9 mouse cellular contexts compared by ENCODE assay signal in the genomic region with DNA sequence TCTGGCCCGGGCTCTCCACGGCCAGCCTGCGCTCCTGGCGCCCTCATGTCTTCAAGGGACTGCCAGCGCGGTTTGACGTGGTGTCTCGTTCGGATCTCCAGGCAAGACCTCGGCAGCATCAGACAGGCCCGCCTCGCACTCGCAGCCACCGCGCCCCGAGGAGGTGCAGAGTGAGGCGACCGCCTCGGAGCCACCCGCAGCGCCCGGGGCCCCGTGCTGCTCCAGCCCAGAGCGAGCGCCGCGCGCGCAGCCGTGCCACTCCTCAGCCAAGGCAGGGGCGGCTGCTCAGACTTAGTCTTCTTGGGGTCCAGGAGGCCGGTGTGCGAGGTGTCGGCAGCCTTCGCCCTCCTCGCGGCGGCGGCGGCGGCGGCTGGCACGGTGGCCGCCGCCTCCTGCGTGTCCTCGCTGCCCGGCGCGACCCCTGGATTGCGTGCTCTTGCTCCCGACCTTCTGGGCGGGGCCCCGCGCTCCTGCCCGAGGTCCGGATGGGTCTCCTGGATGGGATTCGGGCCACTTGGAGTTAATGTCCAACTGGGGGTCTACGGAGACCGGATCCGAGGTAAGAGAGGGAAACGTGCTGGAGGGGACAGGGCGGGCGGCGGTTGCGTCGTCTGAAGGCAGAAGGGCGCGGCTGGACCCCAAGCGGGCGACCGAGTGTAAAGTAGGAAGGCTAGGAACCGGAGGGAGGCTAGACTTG. TPM values are rescaled to one million over a fixed set of nuclear protein-coding genes. Genes with fewer than 3 reads are reported as not detected.
DNase-seq lines count a peak whose midpoint lies in the region; ATAC-seq lines count a peak whose summit lies in the region.
"Had no signal": no experiment of that assay in that cellular context is flagged by ENCODE, and none has a peak within 500 bp of the region (broad histone marks: within the 10 kb centered on the region; RNA-seq: fewer than 3 reads in every experiment).

A gene (plus strand): TSS at position 291 of the 697 bp plus-strand sequence.

- peak within 1 kb of the TSS; percentile 58 for H3K4me3 ChIP-seq in embryonic facial prominence, embryonic 11.5 days (ENCODE audit: low read depth, low read length)
- peak within 1 kb of the TSS; percentile 47 for H3K4me3 ChIP-seq in hindbrain, embryonic 12.5 days
- H3K4me3 ChIP-seq in lung, embryonic 16.5 days (ENCODE audit: low read length) = peak within 1 kb of the TSS; percentile 60
- peak within 1 kb of the TSS; percentile 60 for H3K4me3 ChIP-seq in stomach, embryonic 15.5 days (replicated peaks)

- 0% methylated on average over 67 of the region's 73 CpGs for WGBS in embryonic facial prominence, embryonic 11.5 days
- under 1% methylated on average over 73 of the region's 73 CpGs for WGBS in hindbrain, embryonic 12.5 days
- under 1% methylated on average over 65 of the region's 73 CpGs for WGBS in lung, embryonic 16.5 days
- under 1% methylated on average over 73 of the region's 73 CpGs for WGBS in stomach, embryonic 15.5 days

- DNase-seq in cerebellum, postnatal 25 days = peak; percentile 25 to 33
- no peak for DNase-seq in cerebellum, adult 9-11 months
- peak; percentile 48 for DNase-seq in 3T3-L1 (ENCODE audit: low read depth, low spot score)
- DNase-seq in embryonic facial prominence, embryonic 11.5 days (ENCODE audit: low spot score) = peak; percentile 55
- DNase-seq in thymus, postnatal 10 days (ENCODE audit: low spot score in 2 of 2) = no peak

- peak; percentile 55; the same call in 1 of the 2 replicates for ATAC-seq in embryonic facial prominence, embryonic 11.5 days (replicated peaks; ENCODE audit: insufficient number of reproducible peaks, low FRiP score, low TSS enrichment, low read depth)
- ATAC-seq in hindbrain, embryonic 12.5 days (ENCODE audit: low FRiP score) = peak; percentile 68
- ATAC-seq in lung, embryonic 16.5 days (ENCODE audit: low read depth) = peak; percentile 65
- peak; percentile 19; the same call in 1 of the 2 replicates for ATAC-seq in stomach, embryonic 15.5 days (ENCODE audit: insufficient read depth, low FRiP score, low read depth)

- no peaks in the 10 kb centered on the region for H3K36me3 ChIP-seq in embryonic facial prominence, embryonic 11.5 days (replicated peaks; ENCODE audit: control insufficient read depth, insufficient read depth, low read depth, low read length)
- no peaks in the 10 kb centered on the region for H3K36me3 ChIP-seq in hindbrain, embryonic 12.5 days
- H3K36me3 ChIP-seq in lung, embryonic 16.5 days (ENCODE audit: control insufficient read depth, insufficient read depth, low read length) = no peaks in the 10 kb centered on the region
- no peaks in the 10 kb centered on the region for H3K36me3 ChIP-seq in stomach, embryonic 15.5 days
- H3K36me3 ChIP-seq: G1E had no signal

- H3K9me3 ChIP-seq in embryonic facial prominence, embryonic 11.5 days (replicated peaks; ENCODE audit: control insufficient read depth, low read length) = no peaks in the 10 kb centered on the region
- H3K9me3 ChIP-seq in hindbrain, embryonic 12.5 days (replicated peaks) = no peaks in the 10 kb centered on the region
- H3K9me3 ChIP-seq in lung, embryonic 16.5 days (ENCODE audit: control insufficient read depth, low read length) = no peaks in the 10 kb centered on the region
- no peaks in the 10 kb centered on the region for H3K9me3 ChIP-seq in stomach, embryonic 15.5 days
- H3K9me3 ChIP-seq: G1E had no signal

- H3K4me1 ChIP-seq in embryonic facial prominence, embryonic 11.5 days (ENCODE audit: control insufficient read depth, insufficient read depth, low read length) = peaks cover 3% of the 10 kb centered on the region
- peaks cover 35% of the 10 kb centered on the region for H3K4me1 ChIP-seq in hindbrain, embryonic 12.5 days
- peaks cover 35% of the 10 kb centered on the region for H3K4me1 ChIP-seq in lung, embryonic 16.5 days (replicated peaks; ENCODE audit: control insufficient read depth, insufficient read depth, low read length)
- H3K4me1 ChIP-seq in stomach, embryonic 15.5 days = peaks cover 7% of the 10 kb centered on the region

- H3K27ac ChIP-seq in embryonic facial prominence, embryonic 11.5 days (replicated peaks; ENCODE audit: low read depth, low read length) = no peak within 1 kb of the TSS
- H3K27ac ChIP-seq in hindbrain, embryonic 12.5 days = no peak within 1 kb of the TSS
- no peak within 1 kb of the TSS for H3K27ac ChIP-seq in lung, embryonic 16.5 days (ENCODE audit: low read length)
- H3K27ac ChIP-seq in stomach, embryonic 15.5 days = peak within 1 kb of the TSS; percentile 75

- H3K27me3 ChIP-seq in embryonic facial prominence, embryonic 11.5 days (ENCODE audit: control insufficient read depth, insufficient read depth, low read length) = peaks cover 65% of the 10 kb centered on the region
- H3K27me3 ChIP-seq in hindbrain, embryonic 12.5 days = peaks cover 94% of the 10 kb centered on the region
- H3K27me3 ChIP-seq in lung, embryonic 16.5 days (ENCODE audit: control insufficient read depth, insufficient read depth, low read depth, low read length) = peaks cover 79% of the 10 kb centered on the region
- H3K27me3 ChIP-seq in stomach, embryonic 15.5 days (replicated peaks) = peaks cover 51% of the 10 kb centered on the region

- peak within 1 kb of the TSS; percentile 58 for H3K9ac ChIP-seq in embryonic facial prominence, embryonic 11.5 days (replicated peaks; ENCODE audit: low read length)
- peak within 1 kb of the TSS; percentile 52 for H3K9ac ChIP-seq in hindbrain, embryonic 12.5 days
- H3K9ac ChIP-seq in lung, embryonic 16.5 days (ENCODE audit: low read length) = peak within 1 kb of the TSS; percentile 54
- peak within 1 kb of the TSS; percentile 60 for H3K9ac ChIP-seq in stomach, embryonic 15.5 days

- peak within 1 kb of the TSS; percentile 97 for H3K4me2 ChIP-seq in embryonic facial prominence, embryonic 11.5 days (ENCODE audit: low read depth, low read length)
- H3K4me2 ChIP-seq in hindbrain, embryonic 12.5 days (replicated peaks) = peak within 1 kb of the TSS; percentile 84
- H3K4me2 ChIP-seq in lung, embryonic 16.5 days (ENCODE audit: low read depth, low read length) = peak within 1 kb of the TSS; percentile 99
- H3K4me2 ChIP-seq in stomach, embryonic 15.5 days = peak within 1 kb of the TSS; percentile 95

RNA-seq across cellular contexts. Expression of the gene that starts here (rescaled TPM):
- polyA plus RNA-seq in embryonic facial prominence, embryonic 11.5 days (2014; fragmentation: Nextera tagmentation; extraction: Ambion mirVana) = 0.70 and 1.1 TPM in 2 replicates
- 0.45 and 0.50 TPM in 2 replicates for polyA plus RNA-seq in hindbrain, embryonic 12.5 days (2016; fragmentation: Nextera tagmentation; extraction: Ambion mirVana)
- 0.18 TPM in 1 of 2 replicates, not detected in the other for polyA plus RNA-seq in lung, embryonic 16.5 days (2015; fragmentation: Nextera tagmentation; extraction: Ambion mirVana)
- polyA plus RNA-seq in stomach, embryonic 15.5 days (2015; fragmentation: Nextera tagmentation; extraction: Ambion mirVana) = 1.8 and 2.7 TPM in 2 replicates
- polyA plus RNA-seq: G1E had no signal

Comparison
In these comparisons a context has a peak if more than half of its experiments do, and no peak if none do; other contexts are left out.
1. DNase-seq: peak in cerebellum, postnatal 25 days (2 of 2), 3T3-L1 (single experiment) and embryonic facial prominence, embryonic 11.5 days (single experiment); none in cerebellum, adult 9-11 months (single experiment) and thymus, postnatal 10 days (0 of 2).
2. Peak in ATAC-seq, H3K4me3 ChIP-seq, H3K9ac ChIP-seq and H3K4me2 ChIP-seq in hindbrain, embryonic 12.5 days; RNA of the gene not detected or under 1 TPM.
3. Peak in ATAC-seq, H3K4me3 ChIP-seq, H3K9ac ChIP-seq and H3K4me2 ChIP-seq in lung, embryonic 16.5 days; RNA of the gene not detected or under 1 TPM.
4. Peak in every context shown above with its lines, with median percentiles within 50 percentile points of each other: ATAC-seq, H3K4me2 ChIP-seq, H3K4me3 ChIP-seq and H3K9ac ChIP-seq.